Mouse (Mus musculus) left cerebral cortex, postnatal 36 days (tissue): ENCODE data around the gene Nutf2. TPM values are rescaled to one million over a fixed set of nuclear protein-coding genes. Genes with fewer than 3 reads are reported as not detected.
"Not testable (repeated sequence)": the region's sequence is repeated elsewhere in the genome, so short reads cannot be mapped to it uniquely, and the experiment has no call there.

ENCODE experiments used
- DNase-seq, 2 experiments: peaks; one replicate each; pipeline ENCODE4 v3.0.0; 2021 to 2022; ENCODE audit warnings: low spot score in 2 of 2, mixed read lengths in 1 of 2
- intact Hi-C: fragments of 180-260 bp; cut with DNase I; formaldehyde crosslinking; loops from one replicate; pipeline ENCODE4 v1.15.1; 2025
- total RNA-seq, 2 experiments: library from RNA; stranded (reverse); gene quantifications; 2 replicates each; pipeline ENCODE4 v1.2.3; 2021

Nutf2 gene
- 10 to 100 TPM; 25.7 to 35.4 TPM for total RNA-seq

DNA sequence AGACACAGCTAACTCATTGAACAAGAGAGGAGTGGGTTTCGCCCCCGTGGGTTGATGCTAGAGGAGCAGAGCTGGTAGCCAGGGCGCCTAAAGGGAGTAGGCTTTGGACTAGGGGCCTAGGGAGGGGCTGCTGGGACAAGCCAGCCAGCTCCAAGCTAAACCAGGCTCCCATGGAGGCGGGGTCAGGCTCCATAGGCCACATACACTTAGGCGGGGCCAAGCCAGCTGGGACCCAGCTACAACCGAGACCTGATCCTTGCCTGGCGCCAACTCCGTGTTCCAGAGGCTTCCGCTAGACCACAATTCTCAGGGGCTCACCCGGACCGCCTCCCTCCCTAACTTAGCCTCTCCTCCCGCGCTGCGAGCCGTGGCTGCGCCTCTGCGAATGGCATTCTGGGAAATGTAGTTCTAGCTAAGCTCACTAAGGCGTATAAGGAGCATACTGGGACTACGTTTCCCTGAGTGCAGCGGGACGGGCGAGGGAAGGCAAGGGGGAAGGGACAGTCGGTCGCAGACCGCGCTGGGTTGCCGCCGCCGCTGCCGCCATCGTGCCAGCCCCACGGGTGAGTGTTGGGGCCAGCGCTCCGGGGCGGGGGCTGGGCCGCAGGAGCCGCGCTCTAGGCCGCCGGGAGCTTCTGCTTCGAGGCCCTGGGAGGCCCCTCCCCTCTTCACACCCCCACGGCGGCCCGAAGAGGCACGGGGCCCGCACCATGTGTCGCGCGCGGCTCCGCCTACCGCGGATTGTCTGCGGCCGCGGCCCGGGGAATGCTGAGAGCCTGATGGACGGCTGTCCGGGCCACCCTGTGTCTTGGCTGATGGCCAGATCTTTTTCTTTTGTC lies at the start of gene Nutf2:
Nutf2 (plus strand) TSS at position 438 of the 839 bp plus-strand sequence.
- DNase-seq, result peak; percentile 92 to 93
- intact Hi-C loops, result loop anchor here (2.0 kb wide), 1 partner anchor 20 kb away; the partner anchor contains the start of gene Edc4

DNA sequence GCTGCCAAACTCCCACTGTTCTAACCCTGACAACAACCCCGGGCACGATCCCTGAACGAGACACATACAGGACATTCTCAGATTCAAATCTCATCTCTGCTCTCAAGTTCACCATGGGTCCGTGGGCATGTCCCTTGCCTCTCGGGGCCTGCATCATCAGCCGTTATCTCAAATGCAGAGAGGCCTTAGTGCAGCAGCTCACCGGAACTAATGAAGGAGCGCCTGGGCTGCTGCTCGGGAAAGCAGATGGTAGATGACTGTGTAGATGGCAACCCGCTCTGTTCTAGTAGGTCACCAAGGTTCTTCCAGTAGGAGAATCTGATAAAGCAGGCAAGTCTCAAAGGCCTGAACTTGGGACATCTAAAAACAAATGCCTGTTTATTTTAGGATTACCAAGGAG lies 49.3 kb upstream of the Nutf2 start:
- DNase-seq, result no peak
- intact Hi-C loops, result no loop called here

DNA sequence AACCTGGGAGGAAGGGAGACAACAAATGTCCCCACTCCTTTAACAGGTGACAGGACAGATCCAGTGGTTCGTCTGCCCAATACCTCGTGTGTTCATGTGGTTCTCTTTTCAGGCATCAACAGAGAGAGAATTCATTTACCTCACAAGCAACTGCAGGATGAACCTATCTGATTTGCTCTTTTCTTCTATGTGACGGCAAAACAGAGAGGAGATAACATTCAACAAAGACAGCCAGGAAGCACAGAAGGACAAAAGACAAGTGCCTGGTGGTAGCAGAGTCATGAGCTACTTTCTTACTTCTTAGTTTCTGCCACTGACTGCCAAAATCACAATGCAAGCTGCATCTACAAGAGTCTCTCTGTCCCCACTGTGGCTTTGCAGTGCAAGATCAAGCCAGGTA lies 48.8 kb upstream of the Nutf2 start:
- intact Hi-C loops, result no loop called here
- no peak for DNase-seq

DNA sequence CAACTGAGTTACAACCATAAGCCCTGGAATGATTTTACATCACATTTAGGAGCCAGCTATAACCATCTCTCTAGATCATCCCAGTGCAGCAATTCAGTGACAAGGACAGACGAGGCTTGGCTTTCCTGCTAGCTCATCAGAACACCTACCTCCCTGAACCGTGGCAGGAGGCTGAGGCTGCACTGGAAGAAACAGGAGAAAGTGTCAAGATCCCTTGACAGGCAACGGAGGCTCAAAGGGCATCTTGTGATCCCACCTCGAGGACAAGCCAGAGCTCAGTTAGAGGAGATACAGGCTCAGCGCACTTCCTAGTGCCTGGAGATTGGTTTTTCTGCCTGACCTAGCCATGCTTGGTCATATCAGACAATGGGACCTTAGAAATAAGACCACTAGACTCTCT lies 47.9 kb upstream of the Nutf2 start:
- DNase-seq, result no peak
- intact Hi-C loops, result no loop called here

DNA sequence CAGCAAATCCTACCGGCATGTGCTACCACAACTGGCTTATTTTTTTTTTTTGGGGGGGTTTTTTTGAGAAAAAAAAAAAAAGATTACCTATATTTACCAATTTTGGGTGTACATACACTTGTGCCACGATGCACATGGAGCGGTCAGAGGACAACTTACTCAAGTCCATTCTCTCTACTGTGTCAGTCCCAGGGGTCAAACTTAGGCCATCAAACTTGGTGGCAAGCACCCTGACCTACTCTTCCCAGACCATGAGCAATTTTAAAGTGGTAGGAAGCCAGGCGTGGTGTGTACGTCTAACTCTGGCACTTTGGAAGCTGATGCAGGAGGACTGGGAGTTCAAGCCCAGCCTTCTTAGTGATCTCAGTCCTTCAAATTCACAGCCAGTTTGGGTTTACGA lies 47.1 kb upstream of the Nutf2 start:
- DNase-seq, result no peak
- intact Hi-C loops, result no loop called here

DNA sequence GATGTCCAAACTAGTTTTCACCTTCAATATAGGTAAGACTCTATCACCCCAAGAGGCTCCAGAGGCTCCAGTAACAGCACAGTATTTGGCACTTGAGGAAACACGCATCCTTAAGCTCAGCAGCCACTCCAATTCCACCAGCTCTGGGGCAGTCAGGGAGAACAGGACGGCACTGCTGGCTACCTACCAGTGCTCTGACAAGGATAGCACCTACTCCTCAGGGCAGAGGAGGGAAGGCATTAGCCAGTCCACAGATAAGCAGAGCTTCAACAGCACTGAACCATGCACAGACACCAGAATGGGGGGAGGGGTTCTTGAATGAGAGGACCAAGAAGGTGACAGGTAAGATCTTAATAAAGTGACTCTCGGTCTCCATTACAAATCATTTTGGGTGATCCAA lies 40.7 kb upstream of the Nutf2 start:
- intact Hi-C loops, result loop anchor here (10.0 kb wide), 1 partner anchor 105 kb away; no protein-coding TSS in a partner anchor
- no peak for DNase-seq

DNA sequence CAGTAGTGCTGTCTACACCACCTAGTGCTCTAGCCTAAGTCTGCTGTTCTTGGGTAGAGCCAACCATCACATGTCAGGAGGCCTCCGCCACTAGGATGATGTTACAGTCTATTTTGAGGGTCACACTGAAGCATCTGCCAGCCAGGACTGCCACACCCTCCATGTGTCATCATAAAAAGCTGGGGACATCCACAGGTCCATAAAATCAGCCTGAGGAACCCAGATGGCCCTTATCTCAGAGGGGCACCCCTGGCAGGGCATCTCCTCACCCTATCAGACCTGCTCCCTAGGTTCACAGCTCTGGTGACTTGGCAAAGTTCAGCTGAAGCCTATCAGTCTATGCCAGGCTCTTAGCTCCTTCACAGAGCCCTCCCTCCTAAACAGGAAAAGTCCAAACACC lies 39.5 kb upstream of the Nutf2 start:
- no peak for DNase-seq
- intact Hi-C loops, result loop anchor here (10.0 kb wide), 1 partner anchor 106 kb away; no protein-coding TSS in a partner anchor

DNA sequence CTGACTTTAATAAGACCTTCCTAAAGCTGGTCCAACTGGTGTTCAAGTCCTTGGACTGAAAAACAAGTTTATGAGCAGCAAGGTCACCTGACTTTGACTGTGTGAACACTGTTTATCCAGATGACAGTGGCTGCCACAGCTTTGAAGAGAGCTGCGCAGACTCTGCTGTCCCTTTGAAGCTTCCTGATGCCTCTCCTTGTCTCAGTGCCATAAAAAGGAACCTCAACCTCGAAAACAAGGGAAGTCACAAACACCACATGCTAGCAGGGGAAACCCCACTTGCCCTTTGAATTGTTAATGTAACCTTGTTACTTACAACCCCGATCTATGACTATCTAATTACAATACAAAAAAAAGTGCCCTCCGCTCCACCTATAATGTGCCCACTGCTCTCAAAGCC lies 34.9 kb upstream of the Nutf2 start:
- intact Hi-C loops, result loop anchor here (10.0 kb wide), 1 partner anchor 111 kb away; no protein-coding TSS in a partner anchor

DNA sequence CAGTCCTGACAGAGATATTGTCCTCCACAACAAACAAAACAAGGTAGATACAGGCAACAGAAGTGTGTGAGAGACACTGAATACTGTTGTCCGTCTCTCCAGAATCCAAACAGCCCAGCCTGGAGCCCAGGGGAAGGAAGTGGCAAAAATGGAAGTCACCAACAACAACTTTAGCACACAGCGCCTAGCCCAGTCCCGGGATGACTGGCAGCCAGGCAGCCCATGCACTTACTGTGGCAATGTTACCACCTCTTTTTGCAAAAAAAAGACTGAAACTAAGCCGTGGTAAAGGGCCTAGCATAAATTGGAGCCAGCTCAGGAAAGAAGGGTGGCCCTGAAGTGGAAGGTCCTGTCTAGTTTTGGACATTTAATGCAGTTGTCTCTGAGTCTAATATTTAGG lies 34.0 kb upstream of the Nutf2 start:
- intact Hi-C loops, result loop anchor here (10.0 kb wide), 1 partner anchor 112 kb away; no protein-coding TSS in a partner anchor

More for the DNA sequence above, 34.9 kb upstream of the Nutf2 start:
- DNase-seq, result no peak

DNA sequence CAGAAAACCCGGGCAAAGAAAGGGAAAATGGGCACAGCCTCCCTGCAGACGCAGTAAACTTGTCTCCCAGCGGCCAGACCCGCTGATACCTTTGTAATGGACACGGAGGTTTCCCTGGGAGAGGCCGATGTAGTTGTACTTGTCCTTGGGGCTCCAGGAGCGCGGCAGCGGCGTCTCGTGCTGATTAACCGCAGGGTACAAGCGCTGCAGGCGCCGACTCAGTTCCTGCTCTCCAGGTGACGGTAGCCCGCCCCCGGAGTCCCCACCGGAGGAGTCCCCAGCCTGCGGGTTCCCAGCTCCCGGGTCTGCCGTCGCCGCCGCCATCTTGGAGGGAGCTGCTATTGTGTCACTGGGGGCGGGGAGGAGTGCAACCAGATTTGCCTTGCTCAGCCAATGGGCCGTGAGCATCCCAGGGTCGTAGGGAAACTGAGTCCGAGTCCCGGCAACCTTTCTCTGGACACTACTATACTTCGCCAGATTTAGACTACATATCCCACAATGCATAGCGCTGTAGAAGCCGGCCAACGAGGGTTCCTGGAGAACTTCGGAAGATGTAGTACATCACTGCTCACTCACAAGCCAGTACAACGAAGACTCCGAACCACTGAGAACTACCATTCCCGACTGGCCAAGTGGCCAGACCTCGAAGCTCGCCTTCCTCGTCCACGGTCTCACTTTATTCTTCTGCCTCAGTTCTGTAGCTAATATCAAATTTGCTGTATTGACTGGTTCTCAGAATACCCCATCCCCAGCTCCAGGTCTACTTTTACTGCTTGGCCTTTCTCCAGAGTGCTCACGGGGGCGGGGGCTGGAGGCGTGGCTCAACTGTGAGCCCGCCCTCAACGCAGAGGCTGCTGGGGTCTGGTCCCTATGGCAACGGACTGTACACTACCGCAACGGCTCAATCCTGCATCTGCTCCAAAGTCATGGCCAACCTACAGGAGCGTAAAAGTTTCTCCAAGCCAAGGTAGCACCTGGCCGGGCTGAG lies 33.2 kb upstream of the Nutf2 start, which contains the start of the genes Ranbp10 and Tsnaxip1:
Ranbp10 (minus strand) TSS at position 490 of the 988 bp plus-strand sequence.
Tsnaxip1 (plus strand) TSS at position 871 of the 988 bp plus-strand sequence.
- peak; percentile 93 to 97 for DNase-seq
- intact Hi-C loops, result loop anchor here (10.0 kb wide), 1 partner anchor 112 kb away; no protein-coding TSS in a partner anchor

More for the DNA sequence above, 34.0 kb upstream of the Nutf2 start:
- DNase-seq, result no peak

DNA sequence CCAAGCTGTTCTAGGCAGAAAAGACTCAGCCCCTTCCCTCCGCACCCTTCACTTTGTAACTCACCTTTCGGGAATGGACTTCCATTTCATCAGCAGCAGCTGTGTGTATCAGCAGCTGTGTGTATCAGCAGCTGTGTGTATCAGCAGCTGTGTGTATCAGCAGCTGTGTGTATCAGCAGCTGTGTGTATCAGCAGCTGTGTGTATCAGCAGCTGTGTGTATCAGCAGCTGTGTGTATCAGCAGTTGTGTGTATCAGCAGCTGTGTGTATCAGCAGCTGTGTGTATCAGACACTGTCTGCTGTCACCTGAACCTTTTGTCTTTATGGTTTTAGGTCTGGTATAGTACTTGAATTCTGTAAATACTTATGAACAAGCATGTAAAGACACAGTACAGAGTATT lies 26.6 kb upstream of the Nutf2 start:
- intact Hi-C loops, result loop anchor here (10.0 kb wide), 1 partner anchor 191 kb away; no protein-coding TSS in a partner anchor
- not testable (repeated sequence) for DNase-seq

DNA sequence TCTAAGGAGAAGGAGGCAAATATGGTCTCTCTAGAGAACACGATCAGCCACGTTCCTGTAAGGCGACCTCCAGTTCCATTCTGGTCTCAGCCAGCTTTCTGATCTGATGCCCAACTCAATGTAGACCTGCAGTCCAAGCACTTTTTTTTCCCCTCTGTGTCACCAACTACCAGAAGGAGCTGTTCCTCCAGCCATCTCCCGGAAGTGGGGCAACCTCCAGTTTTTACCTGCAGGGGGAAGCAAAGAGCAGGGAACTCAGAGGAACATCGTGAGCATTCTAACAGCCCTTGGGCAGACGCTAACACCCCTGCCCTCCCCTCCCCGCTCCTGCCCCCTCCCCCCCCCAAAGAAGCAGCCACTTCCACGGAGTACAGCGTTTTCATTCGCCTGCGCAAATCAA lies 25.1 kb upstream of the Nutf2 start:
- peak; percentile 45 to 63 for DNase-seq
- intact Hi-C loops, result loop anchor here (10.0 kb wide), 1 partner anchor 189 kb away; no protein-coding TSS in a partner anchor

DNA sequence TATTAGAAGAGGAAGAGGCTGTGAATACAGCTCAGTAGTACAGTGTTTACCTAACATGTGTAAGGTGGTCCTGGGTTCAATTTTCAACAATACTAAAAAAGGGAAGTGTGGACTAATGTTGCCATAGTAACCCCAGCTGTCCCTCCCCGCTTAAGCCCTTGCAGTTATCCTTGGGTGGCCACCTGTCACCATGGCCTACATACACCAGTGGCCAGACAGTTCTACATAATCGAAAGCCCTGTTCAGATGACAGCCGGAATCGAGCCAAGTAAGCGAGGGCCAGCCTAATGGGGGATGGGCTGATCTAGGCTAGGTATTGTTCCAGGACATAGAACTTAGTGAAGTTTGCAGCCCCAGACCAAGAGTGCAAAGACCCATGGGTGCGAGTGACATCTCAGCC lies 23.4 kb upstream of the Nutf2 start:
- intact Hi-C loops, result loop anchor here (10.0 kb wide), 1 partner anchor 188 kb away; no protein-coding TSS in a partner anchor
- no peak for DNase-seq

DNA sequence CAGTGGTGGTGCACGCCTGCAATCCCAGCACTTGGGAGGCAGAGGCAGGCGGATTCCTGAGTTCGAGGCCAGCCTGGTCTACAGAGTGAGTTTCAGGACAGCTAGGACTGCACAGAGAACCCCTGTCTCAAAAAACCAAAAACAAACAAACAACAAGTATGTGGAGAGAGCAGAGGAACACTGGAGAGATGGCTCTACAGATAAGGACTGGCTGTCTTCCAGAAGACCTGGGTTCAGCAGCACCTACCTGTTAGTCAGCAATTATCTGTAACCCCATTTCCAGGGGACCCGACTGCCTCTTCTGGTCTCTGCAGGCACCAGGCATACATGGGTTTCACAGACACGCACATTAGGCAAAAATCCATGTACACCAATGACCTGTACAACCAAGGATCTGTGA lies 21.2 kb upstream of the Nutf2 start:
- DNase-seq, result no peak
- intact Hi-C loops, result loop anchor here (10.0 kb wide), 1 partner anchor 186 kb away; no protein-coding TSS in a partner anchor

DNA sequence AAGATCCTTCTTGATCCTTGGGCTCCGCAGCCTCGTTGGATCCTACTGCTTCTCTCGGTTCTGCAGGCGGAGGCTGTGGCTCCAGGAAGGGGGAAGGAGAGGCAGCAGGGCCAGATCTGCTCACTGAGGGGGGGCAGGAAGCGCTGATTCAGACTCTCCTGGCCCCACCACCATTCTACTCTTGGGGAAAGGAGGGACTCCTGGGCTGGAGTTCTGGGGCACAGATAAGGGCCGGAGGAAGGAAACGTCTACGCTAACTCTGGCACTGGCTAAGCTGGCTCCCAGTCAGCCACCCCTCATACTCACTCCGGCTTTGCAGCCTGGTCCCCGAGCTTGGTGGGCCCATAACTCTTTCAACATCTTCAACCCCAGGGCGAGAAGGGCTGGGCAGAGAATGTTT lies 13.7 kb upstream of the Nutf2 start:
- intact Hi-C loops, result no loop called here
- no peak for DNase-seq

DNA sequence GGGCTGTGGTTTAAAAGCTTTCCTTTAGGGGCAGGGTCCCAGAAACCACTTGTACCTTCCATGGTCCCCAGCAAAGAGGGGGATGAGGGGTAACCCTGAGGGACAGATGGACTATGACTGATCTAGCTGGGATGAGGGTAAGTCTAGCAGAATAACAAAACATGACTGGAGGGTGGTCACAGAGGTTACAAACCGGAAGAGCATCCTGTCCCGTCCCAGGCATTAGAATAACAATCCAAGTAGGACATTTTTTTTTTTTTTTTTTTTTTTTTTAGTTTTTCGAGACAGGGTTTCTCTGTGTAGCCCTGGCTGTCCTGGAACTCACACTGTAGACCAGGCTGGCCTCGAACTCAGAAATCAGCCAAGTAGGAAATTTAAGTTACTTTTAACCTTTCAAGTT lies 10.4 kb upstream of the Nutf2 start:
- intact Hi-C loops, result loop anchor here (10.0 kb wide), 1 partner anchor 135 kb away; no protein-coding TSS in a partner anchor
- DNase-seq, result no peak

DNA sequence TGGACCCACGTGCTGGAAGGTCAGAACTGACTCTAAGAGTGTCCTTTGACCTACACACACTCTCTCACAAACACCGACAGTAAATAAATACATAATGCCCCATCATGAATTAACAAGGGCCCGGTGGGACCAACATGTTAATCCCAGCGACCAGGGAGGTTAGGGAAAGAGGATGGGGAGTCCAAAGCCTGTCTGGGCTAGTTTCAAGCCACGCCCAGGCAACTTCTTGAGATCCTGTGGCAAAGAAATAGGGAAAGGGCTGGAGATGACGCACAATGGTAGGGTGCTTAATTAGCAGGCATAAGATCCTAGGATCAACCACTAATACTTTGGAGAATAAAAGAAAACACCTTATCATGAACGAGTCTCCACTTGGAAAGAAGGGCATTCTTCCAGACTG lies 9.8 kb upstream of the Nutf2 start:
- intact Hi-C loops, result loop anchor here (10.0 kb wide), 1 partner anchor 136 kb away; no protein-coding TSS in a partner anchor
- no peak for DNase-seq

DNA sequence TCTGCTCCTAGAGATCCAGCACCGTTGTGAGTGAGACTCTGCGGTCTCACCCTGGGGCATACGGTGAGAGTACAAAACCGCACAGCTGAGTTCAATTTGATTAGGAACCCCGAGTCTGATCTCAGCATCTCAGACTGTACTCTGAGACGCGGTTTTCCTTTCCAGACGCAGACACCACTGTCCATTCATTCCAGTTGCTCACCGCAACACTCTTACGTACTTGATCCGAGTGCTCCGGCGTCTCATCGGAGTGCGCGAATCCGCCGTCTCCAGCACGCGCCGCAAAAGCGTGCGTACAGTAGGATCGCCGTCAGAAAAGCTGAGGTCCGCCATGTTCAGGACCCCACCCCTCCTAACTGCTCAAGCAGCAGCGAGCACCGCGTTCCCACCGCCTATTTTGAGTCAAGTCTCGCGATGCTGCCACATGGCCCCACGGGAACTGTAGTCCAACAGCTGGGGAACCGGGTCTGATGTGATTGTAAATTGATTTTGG lies 8.7 kb upstream of the Nutf2 start:
- intact Hi-C loops, result loop anchor here (10.0 kb wide), 1 partner anchor 137 kb away; no protein-coding TSS in a partner anchor

DNA sequence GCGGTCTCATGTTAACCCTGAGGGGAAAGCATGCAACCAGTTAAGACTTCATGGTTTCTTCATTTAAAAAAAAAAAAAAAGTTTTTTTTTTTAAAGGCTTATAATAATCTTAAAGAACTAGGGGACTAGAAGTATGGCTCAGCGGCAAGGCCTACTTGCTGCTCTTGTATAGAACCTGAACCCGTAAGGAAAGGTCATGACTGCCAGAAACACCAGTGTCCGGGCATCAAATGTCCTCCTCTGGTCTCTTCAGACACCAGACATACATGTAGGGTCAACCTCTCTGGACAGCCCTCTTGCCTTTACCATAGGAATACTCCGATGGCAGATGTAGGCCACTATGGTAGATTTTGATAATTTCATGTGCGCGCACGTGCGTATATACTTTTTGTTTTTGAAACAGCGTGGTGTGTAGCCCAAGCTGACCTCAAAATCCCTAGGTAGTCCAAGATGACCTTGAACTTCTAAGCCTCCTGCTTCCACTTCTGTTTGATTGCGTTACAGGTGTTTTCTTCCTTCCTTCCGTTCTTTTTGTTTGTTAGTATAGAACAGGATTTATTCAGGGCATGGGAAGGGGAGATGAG lies 8.1 kb upstream of the Nutf2 start:
- intact Hi-C loops, result loop anchor here (10.0 kb wide), 1 partner anchor 137 kb away; no protein-coding TSS in a partner anchor
- DNase-seq, result no peak

More for the DNA sequence above, 8.7 kb upstream of the Nutf2 start:
- DNase-seq, result peak; percentile 86 to 88
